Mouse (Mus musculus): ENCODE data around the gene Ccdc88a. TPM values are rescaled to one million over a fixed set of nuclear protein-coding genes. Genes with fewer than 3 reads are reported as not detected.

The Ccdc88a gene
- polyA plus RNA-seq (2016; fragmentation: Nextera tagmentation; extraction: Ambion mirVana), result 81.8 and 86.6 TPM in 2 replicates

DNA sequence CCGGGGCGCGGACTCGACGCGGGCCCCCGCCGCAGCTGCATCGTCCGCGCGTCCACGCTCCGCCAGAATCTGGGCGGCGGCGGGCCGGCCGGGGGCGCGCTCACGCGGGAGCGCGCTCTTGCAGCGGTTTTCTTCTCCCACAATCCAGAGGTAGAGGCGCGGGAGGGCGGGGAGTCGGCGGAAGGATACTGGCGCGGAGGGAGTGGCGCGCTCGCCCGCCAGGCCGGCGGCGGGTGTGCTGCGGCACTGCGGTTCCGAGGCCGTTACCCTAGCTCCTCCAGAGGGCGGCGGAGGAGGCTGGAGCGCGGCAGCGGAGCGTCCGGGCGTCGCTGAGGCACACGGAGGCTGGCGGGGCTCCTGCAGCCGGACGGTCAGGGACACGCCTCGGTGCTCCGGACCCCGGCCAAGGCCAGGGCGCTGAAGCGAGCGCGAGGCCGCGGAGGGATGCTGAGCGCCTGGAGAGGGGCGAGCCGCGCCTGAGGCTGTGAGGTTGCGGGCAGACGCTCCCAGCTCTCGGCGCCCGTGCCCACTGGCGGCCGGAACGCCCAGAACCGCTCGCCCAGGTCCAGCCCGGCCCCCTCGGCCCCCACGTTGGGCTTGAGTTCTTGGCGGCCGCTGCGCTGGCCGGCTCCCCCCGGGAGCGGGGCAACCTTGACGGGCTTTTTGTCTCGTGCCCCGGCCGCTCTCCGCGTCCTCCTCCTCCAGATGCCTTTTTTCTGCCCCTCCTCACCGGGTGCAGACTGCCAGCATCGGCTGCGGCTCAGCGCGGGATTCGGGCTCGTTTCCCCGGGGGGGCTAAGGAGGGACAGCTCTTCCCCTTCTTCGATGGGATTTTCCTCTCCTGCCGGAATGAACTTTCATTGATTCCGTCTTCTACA is at the start of gene Ccdc88a:
Ccdc88a (plus strand) TSS at position 263 of the 878 bp plus-strand sequence.
- Histone ChIP-seq H3K9me3 (no peaks in the 10 kb centered on the region), H3K27me3 (no peaks in the 10 kb centered on the region), H3K36me3 (replicated peaks) (peaks cover 5% of the 10 kb centered on the region; the same call in 1 of the 2 replicates), H3K4me3 (replicated peaks) (peak within 1 kb of the TSS; percentile 83), H3K4me1 (peaks cover 10% of the 10 kb centered on the region), H3K4me2 (peak within 1 kb of the TSS; percentile 51), H3K9ac (peak within 1 kb of the TSS; percentile 97), H3K27ac (peak within 1 kb of the TSS; percentile 99)
- peak; percentile 93 for ATAC-seq (ENCODE audit: low FRiP score)
- under 1% methylated on average over 74 of the region's 107 CpGs for WGBS

DNA sequence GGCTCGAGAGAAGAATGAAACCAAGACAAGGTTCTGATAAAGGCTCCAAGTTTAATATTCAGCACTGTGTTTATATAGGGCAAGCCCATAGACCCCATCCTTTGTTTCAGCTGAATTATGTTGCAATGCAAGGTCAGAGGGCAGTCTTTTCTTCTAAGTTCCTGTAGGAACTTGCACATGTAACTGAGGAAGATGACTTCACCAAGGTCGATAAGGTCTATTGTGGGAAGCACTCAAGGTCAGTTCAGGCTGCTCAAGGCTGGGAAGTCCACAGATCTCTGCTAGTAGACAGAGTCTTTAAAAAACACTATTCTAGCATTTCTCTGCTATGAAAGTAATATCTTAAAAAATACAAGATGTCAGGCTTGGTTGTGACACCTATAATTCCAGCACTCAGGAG is 38.0 kb upstream of the Ccdc88a start:
- no peak overlapping the region for H3K4me3 ChIP-seq (replicated peaks)
- no peak overlapping the region for H3K9ac ChIP-seq
- no peaks in the 10 kb centered on the region for H3K4me1 ChIP-seq
- H3K9me3 ChIP-seq, result no peaks in the 10 kb centered on the region
- no peak for ATAC-seq (ENCODE audit: low FRiP score)
- H3K27me3 ChIP-seq, result no peaks in the 10 kb centered on the region
- no peaks in the 10 kb centered on the region for H3K36me3 ChIP-seq (replicated peaks)
- H3K4me2 ChIP-seq, result no peak overlapping the region
- 88% methylated on average over 2 of the region's 2 CpGs for WGBS
- H3K27ac ChIP-seq, result no peak overlapping the region

DNA sequence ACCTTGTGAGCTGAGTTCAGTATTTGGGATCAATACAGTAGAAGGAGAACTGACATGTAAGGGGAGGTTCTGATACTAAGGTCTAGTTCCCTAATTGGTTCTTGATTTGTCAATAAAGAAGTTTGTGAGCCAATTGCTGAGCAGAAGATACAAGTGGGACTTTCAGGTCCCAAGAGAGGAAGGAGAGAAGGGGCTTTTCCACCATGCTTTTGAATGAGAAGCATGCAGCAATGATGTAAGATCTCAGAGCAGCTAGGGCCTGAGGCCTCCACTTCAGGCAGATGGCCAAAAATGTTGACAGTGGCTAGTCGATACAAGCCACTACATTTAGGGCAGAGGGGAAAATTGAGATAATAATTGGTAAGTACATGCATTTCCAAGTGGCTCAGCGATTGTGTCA is 32.2 kb upstream of the Ccdc88a start:
- H3K4me3 ChIP-seq (replicated peaks), result no peak overlapping the region
- ATAC-seq (ENCODE audit: low FRiP score), result no peak
- H3K36me3 ChIP-seq (replicated peaks), result no peaks in the 10 kb centered on the region
- no peaks in the 10 kb centered on the region for H3K9me3 ChIP-seq
- H3K4me2 ChIP-seq, result no peak overlapping the region
- H3K27me3 ChIP-seq, result no peaks in the 10 kb centered on the region
- H3K4me1 ChIP-seq, result no peaks in the 10 kb centered on the region
- H3K9ac ChIP-seq, result no peak overlapping the region
- 84% methylated on average over 2 of the region's 2 CpGs for WGBS
- H3K27ac ChIP-seq, result no peak overlapping the region

DNA sequence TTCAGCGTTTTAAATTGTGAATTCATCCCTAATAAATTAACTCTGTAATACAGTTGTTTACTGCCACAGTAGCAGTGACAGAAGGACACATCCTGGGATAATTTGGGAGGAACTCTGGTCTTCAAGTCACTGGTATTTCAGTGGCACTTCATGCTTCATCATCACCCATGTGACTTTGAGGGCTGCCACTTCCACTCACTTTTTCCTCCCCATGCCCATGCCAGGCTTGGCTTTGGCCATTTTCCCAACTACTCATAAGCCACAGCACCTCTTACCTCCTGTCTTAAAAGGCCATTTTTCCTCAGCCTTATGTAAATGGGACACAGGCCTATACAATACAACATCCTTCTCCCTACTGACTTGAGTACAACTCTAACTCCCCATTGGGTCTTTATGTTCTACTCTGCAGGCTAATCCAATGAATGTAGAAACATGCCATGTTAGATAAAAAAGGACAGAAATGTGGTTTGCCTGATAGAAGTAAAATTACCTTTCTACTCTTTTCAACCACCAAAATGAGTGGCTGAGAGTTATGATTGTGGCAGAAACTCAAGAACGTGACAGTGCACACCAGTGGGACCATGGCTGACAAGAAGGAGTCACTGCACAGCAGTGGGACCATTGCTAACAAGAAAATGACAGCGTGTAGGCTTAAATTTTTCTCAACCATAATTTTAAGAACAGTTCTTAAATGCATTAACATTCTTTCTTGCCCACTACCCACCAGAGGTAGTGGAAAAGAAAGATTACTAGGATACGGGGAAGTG is 28.4 kb upstream of the Ccdc88a start:
- WGBS, result 79% methylated on average over 4 of the region's 4 CpGs

DNA sequence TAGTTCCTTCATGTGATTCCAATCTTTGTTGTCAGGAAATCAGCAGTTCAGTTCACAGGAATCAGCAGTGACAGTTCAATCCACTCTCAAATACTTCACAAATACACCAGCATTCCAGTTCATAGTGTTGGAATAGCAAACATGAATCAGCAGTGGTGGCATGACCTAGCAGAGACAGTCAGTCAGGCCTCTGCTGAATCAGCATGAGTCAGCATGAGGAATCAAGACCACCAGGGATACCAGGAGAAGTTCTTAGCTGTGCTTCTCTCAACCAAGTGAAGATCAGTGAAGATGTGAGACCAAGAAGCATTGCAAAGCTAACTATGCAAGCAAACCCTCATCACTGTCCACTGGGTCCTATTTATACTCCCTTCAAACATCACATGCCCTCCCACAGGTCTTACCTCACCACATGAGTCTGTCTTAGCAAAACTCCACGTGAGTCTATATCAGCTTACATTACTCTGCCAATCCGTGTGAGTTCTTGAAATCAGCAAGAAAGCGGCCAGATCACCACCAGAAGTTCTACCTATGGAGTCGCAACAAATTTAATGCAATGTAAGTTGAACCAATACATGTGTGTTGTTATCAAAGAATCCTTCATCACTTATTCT is 27.7 kb upstream of the Ccdc88a start:
- H3K9me3 ChIP-seq, result no peaks in the 10 kb centered on the region
- no peaks in the 10 kb centered on the region for H3K4me1 ChIP-seq
- WGBS, result 82% methylated on average over 4 of the region's 4 CpGs
- no peaks in the 10 kb centered on the region for H3K27me3 ChIP-seq
- no peak overlapping the region for H3K9ac ChIP-seq
- H3K36me3 ChIP-seq (replicated peaks), result no peaks in the 10 kb centered on the region
- no peak for ATAC-seq (ENCODE audit: low FRiP score)
- no peak overlapping the region for H3K4me2 ChIP-seq
- H3K4me3 ChIP-seq (replicated peaks), result no peak overlapping the region
- no peak overlapping the region for H3K27ac ChIP-seq

More for the DNA sequence above, 28.4 kb upstream of the Ccdc88a start:
- Histone ChIP-seq H3K27ac (no peak overlapping the region), H3K4me2 (no peak overlapping the region), H3K27me3 (no peaks in the 10 kb centered on the region), H3K9me3 (no peaks in the 10 kb centered on the region), H3K4me1 (no peaks in the 10 kb centered on the region), H3K9ac (no peak overlapping the region), H3K4me3 (replicated peaks) (no peak overlapping the region), H3K36me3 (replicated peaks) (no peaks in the 10 kb centered on the region)
- ATAC-seq (ENCODE audit: low FRiP score), result no peak

DNA sequence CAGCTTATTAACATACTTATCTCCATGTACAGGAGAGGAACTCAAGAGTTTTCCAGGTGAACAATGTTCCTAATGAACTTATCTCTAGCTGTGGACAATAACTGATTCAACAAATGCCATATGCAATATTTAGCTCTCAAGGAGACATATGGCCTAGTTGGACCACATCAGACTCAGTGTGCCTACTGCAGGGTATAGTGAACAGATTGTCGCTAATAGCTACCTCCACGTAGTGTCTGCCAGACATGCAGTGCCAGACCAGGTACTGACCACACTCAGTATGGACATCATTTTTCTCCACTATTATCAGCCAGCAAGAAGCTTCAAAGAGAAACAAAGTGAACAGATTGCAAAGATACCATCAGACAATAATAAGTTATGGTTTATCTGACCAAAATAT is 22.6 kb upstream of the Ccdc88a start:
- H3K4me3 ChIP-seq (replicated peaks), result no peak overlapping the region
- H3K27me3 ChIP-seq, result no peaks in the 10 kb centered on the region
- H3K36me3 ChIP-seq (replicated peaks), result no peaks in the 10 kb centered on the region
- H3K4me2 ChIP-seq, result no peak overlapping the region
- ATAC-seq (ENCODE audit: low FRiP score), result no peak
- no peaks in the 10 kb centered on the region for H3K9me3 ChIP-seq
- 91% methylated on average over 2 of the region's 2 CpGs for WGBS
- H3K4me1 ChIP-seq, result no peaks in the 10 kb centered on the region
- H3K9ac ChIP-seq, result no peak overlapping the region
- no peak overlapping the region for H3K27ac ChIP-seq

DNA sequence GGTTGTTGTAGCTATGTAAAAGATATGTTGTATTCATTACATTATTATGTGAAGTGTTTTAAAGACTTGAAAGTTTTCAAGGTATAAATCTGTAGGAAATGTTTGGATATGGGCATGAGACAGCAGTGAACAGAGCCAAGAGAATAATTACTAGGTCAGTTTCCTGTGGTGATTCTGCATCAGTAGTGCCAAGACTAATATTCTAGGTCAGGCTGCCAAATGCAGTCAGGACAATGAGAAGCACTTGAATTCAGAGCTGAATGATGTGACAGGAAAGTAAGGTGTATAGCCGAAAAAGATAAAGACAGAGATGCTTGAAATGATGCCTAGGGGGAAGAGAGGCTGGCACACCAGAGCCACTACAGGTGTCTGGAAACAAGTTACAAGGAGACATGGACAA is 21.2 kb upstream of the Ccdc88a start:
- no peaks in the 10 kb centered on the region for H3K9me3 ChIP-seq
- H3K27ac ChIP-seq, result no peak overlapping the region
- WGBS, result 88% methylated on average over 1 of the region's 1 CpGs
- H3K27me3 ChIP-seq, result no peaks in the 10 kb centered on the region
- no peaks in the 10 kb centered on the region for H3K4me1 ChIP-seq
- no peak overlapping the region for H3K4me3 ChIP-seq (replicated peaks)
- H3K9ac ChIP-seq, result no peak overlapping the region
- no peak for ATAC-seq (ENCODE audit: low FRiP score)
- no peak overlapping the region for H3K4me2 ChIP-seq
- H3K36me3 ChIP-seq (replicated peaks), result no peaks in the 10 kb centered on the region

DNA sequence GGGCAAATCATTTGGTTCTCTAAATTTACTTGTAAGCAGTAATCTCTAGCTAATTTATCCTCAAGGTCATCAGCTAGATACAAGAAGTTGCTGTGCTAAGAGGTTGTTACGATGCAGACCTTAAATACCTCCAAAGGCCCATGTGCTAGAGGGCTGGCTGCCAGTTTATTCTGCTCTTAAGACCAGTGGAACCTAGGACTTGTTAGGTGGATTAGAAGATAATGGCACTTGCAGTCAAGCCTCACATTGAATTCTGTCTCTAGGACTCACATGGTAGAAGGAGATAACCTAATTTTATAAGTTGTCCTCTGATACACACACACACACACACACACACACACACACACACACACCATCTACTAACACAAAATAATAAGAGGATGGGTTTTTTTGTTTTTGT is 5.3 kb upstream of the Ccdc88a start:
- Histone ChIP-seq H3K4me1 (no peaks in the 10 kb centered on the region), H3K4me3 (replicated peaks) (no peak overlapping the region), H3K27ac (no peak overlapping the region), H3K36me3 (replicated peaks) (no peaks in the 10 kb centered on the region), H3K9ac (no peak overlapping the region), H3K27me3 (no peaks in the 10 kb centered on the region), H3K4me2 (no peak overlapping the region), H3K9me3 (no peaks in the 10 kb centered on the region)
- no peak for ATAC-seq (ENCODE audit: low FRiP score)
- WGBS, result 91% methylated on average over 1 of the region's 1 CpGs

DNA sequence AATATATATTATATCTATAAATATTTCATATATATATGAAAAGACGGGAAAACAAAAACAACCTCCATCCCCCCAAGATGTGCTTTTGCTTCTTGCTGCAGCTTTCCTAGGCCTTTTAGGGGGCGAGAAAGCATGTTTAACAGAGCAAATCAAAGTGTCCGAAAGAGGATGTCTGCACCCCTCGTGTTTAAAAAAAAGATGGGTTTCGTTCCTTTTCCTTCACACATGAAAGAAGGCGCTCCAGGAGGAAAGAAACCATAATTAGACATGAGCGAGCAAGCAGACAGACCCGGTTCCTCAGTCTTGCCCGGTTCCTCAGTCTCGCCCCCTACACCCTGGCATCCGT is 435 bp upstream of the Ccdc88a start:
- H3K4me2 ChIP-seq, result peak overlapping the region; percentile 51
- peaks cover 10% of the 10 kb centered on the region for H3K4me1 ChIP-seq
- H3K27me3 ChIP-seq, result no peaks in the 10 kb centered on the region
- WGBS, result 4% methylated on average over 11 of the region's 11 CpGs
- ATAC-seq (ENCODE audit: low FRiP score), result no peak
- H3K4me3 ChIP-seq (replicated peaks), result peak overlapping the region; percentile 83
- H3K36me3 ChIP-seq (replicated peaks), result peaks cover 5% of the 10 kb centered on the region; the same call in 1 of the 2 replicates
- peak overlapping the region; percentile 97 for H3K9ac ChIP-seq
- H3K27ac ChIP-seq, result peak overlapping the region; percentile 99; the same call in 1 of the 2 replicates
- no peaks in the 10 kb centered on the region for H3K9me3 ChIP-seq

DNA sequence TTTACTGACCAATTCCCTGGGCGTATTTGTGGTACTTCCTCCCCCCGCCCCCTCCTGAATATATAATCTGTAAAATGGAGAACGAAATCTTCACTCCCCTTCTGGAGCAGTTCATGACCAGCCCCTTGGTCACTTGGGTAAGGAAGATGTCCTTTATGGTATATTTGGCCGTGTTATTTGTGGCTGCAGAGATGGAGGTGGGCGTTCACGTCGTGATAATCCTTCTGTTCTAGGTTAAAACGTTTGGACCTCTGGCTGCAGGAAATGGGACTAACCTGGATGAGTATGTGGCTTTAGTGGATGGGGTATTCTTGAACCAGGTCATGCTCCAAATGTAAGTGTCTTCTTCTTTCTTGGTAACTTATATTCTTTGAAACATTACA is 807 bp downstream of the Ccdc88a start:
- Histone ChIP-seq H3K36me3 (replicated peaks) (peaks cover 5% of the 10 kb centered on the region; the same call in 1 of the 2 replicates), H3K9ac (peak overlapping the region; percentile 97), H3K27ac (peak overlapping the region; percentile 99), H3K4me3 (replicated peaks) (peak overlapping the region; percentile 83), H3K27me3 (no peaks in the 10 kb centered on the region), H3K9me3 (no peaks in the 10 kb centered on the region), H3K4me2 (peak overlapping the region; percentile 51), H3K4me1 (peaks cover 10% of the 10 kb centered on the region)
- WGBS, result 0% methylated on average over 8 of the region's 8 CpGs
- ATAC-seq (ENCODE audit: low FRiP score), result peak; percentile 17

DNA sequence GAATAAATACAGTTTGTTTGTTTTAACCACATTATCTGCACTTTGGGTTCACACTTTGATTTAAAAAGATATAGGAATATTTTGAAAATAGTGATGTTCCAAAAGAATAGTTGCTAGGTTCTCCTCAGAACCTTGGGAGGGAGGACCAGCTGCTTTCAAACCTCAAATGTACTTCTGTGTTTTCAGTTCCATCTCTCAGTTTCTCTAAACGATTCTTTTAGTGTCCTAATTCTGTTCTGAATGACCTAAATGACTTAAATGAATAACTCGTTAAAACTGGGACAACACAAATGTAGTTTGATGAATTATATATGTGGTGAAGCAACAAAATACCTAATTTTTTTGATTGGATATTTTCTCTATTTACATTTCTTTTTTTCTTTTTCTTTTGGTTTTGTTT is 3.2 kb downstream of the Ccdc88a start:
- Histone ChIP-seq H3K4me2 (peak overlapping the region; percentile 30), H3K36me3 (replicated peaks) (peaks cover 5% of the 10 kb centered on the region; the same call in 1 of the 2 replicates), H3K27ac (no peak overlapping the region), H3K27me3 (no peaks in the 10 kb centered on the region), H3K9ac (no peak overlapping the region), H3K9me3 (no peaks in the 10 kb centered on the region), H3K4me1 (peaks cover 10% of the 10 kb centered on the region), H3K4me3 (replicated peaks) (no peak overlapping the region)
- WGBS, result 79% methylated on average over 2 of the region's 2 CpGs
- no peak for ATAC-seq (ENCODE audit: low FRiP score)

DNA sequence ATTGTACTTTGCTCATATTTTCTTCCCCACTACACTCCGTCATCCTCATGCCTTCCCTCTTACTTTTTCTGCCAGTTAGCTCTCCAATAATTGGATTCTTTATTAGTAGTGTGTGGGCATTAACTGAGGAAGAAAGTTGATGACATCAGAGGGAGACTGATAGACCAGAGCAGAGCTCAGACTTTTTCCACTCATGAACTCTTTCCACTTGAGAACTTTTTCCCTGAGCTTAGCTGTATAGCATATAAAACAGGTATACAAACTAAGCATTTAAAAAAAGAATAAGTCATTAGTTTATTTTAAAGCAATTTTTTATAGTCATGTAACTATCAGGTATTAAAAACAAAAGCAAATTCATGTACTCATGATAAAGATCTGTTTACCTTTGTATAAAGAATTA is 5.3 kb downstream of the Ccdc88a start:
- no peaks in the 10 kb centered on the region for H3K27me3 ChIP-seq
- H3K4me2 ChIP-seq, result no peak overlapping the region
- no peak overlapping the region for H3K27ac ChIP-seq
- H3K9me3 ChIP-seq, result no peaks in the 10 kb centered on the region
- 93% methylated on average over 1 of the region's 1 CpGs for WGBS
- H3K9ac ChIP-seq, result no peak overlapping the region
- ATAC-seq (ENCODE audit: low FRiP score), result no peak
- H3K4me1 ChIP-seq, result peaks cover 10% of the 10 kb centered on the region
- peaks cover 8% of the 10 kb centered on the region; the same call in 1 of the 2 replicates for H3K36me3 ChIP-seq (replicated peaks)
- H3K4me3 ChIP-seq (replicated peaks), result no peak overlapping the region
